Mouse (Mus musculus) liver, embryonic 14.5 days (tissue): ENCODE measurements around the gene Rad51ap1. TPM values are rescaled to one million over a fixed set of nuclear protein-coding genes. Genes with fewer than 3 reads are reported as not detected.

Experiments used
- ATAC-seq: fragments of 200-750 bp; cut with Nextera tagmentation; 2 replicates; pipeline ENCODE4 v1.8.0; 2017; ENCODE audit warnings: moderate number of reproducible peaks, mild to moderate bottlenecking, moderate library complexity; ENCODE audit not compliant: insufficient read depth
- DNase-seq, 3 experiments: peaks; one replicate each; pipeline ENCODE4 v3.0.0-alpha.2; 2012 to 2013; ENCODE audit warnings: low read depth in 3 of 3, low spot score in 3 of 3
- H3K27ac ChIP-seq: fragments of 300-500 bp; sonication (generic); 2 replicates; pipeline ENCODE4 v1.5.1; 2014; ENCODE audit warnings: moderate library complexity, mild to moderate bottlenecking, control low read depth, inconsistent platforms
- H3K27me3 ChIP-seq: fragments of 300-500 bp; sonication (generic); 2 replicates; pipeline ENCODE4 v1.6.1; 2014; ENCODE audit warnings: mild to moderate bottlenecking, low read length, moderate library complexity; ENCODE audit not compliant: control insufficient read depth, insufficient read depth
- H3K36me3 ChIP-seq: fragments of 300-500 bp; sonication (generic); replicated peaks from 2 replicates; pipeline ENCODE4 v1.6.1; 2014; ENCODE audit warnings: low read depth; ENCODE audit not compliant: control insufficient read depth, insufficient read depth
- H3K4me1 ChIP-seq, 2 experiments: fragments of 200-500 bp in 1 of 2; fragments of 300-500 bp in 1 of 2; sonication (generic) in 1 of 2; replicated peaks; 2 replicates each; pipeline ENCODE4 v1.6.1; 2012 to 2014; ENCODE audit warnings: antibody characterized with exemption in 1 of 2, inconsistent platforms in 1 of 2, low read length in 1 of 2; ENCODE audit not compliant: control insufficient read depth in 2 of 2, insufficient read depth in 2 of 2
- H3K4me2 ChIP-seq: fragments of 300-500 bp; sonication (generic); 2 replicates; pipeline ENCODE4 v1.6.1; 2014; ENCODE audit warnings: low read depth, mild to moderate bottlenecking, control low read depth, moderate library complexity
- H3K4me3 ChIP-seq, 2 experiments: fragments of 200-500 bp in 1 of 2; fragments of 300-500 bp in 1 of 2; sonication (generic) in 1 of 2; 2 replicates each; pipeline ENCODE4 v1.5.1; 2012 to 2014; ENCODE audit warnings: low read depth in 2 of 2, low read length in 2 of 2, mild to moderate bottlenecking in 2 of 2, control low read depth in 1 of 2, inconsistent platforms in 1 of 2, moderate library complexity in 1 of 2; ENCODE audit not compliant: insufficient read depth in 1 of 2
- H3K9ac ChIP-seq: fragments of 300-500 bp; sonication (generic); replicated peaks from 2 replicates; pipeline ENCODE4 v1.6.1; 2014; ENCODE audit warnings: mild to moderate bottlenecking, control low read depth, moderate library complexity
- H3K9me3 ChIP-seq: fragments of 300-500 bp; sonication (generic); 2 replicates; pipeline ENCODE4 v1.6.1; 2016; ENCODE audit warnings: low read length, mixed read lengths; ENCODE audit not compliant: control insufficient read depth
- CTCF ChIP-seq: IDR thresholded peaks from 2 replicates; pipeline ENCODE4 v1.5.1; 2016; ENCODE audit warnings: antibody characterized with exemption, low read depth, control low read depth
- EP300 ChIP-seq: IDR thresholded peaks from 2 replicates; pipeline ENCODE4 v1.6.1; 2016; ENCODE audit warnings: antibody characterized with exemption, low read depth
- WGBS: fragments of 180-500 bp; shearing (Covaris S2); extraction: QIAGEN DNeasy Blood & Tissue Kit; methylation state at CpG from one replicate; pipeline ENCODE4 v1.1.7; 2014; ENCODE audit not compliant: insufficient replicate concordance; 5-methylcytosine and 5-hydroxymethylcytosine counted together
- polyA plus RNA-seq, 2 experiments: library from polyadenylated mRNA; depleted of rRNA in 1 of 2; stranded (reverse) in 1 of 2; unstranded in 1 of 2; fragments of >200 nt; fragmentation: Nextera tagmentation in 1 of 2; extraction: Ambion mirVana in 1 of 2; gene quantifications; 2 replicates each; pipeline versions ENCODE4 v1.2.1 to v1.2.3; 2012 to 2014

The Rad51ap1 gene
- polyA plus RNA-seq, 2 experiments, result 37.7 to 48.7 TPM

DNA sequence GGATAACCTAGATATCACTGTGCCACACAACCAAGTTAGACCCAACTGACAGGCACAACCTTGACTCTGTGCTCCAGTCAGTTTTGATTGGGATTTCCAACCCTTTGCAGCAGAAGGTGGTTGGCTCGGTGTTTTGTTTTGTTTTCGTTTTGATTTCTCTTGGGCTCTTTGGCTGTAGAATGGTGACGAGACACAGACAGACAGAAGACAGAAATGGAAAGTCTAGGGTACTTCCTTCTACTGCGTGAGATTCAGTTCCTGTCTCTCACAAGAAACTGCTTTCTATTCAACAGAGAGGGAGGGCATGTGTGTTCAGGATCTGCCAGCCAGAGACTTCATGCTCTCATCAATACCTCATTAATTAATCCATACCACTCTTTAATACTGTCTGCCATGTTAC, 28.7 kb downstream of the Rad51ap1 start:
- 43% methylated on average over 4 of the region's 4 CpGs for WGBS
- Histone ChIP-seq H3K9me3 (no peaks in the 10 kb centered on the region), H3K27me3 (no peaks in the 10 kb centered on the region), H3K27ac (no peak overlapping the region), H3K9ac (no peak overlapping the region), H3K4me1 (no peaks in the 10 kb centered on the region), H3K4me2 (no peak overlapping the region), H3K4me3 (no peak overlapping the region), H3K36me3 (no peaks in the 10 kb centered on the region)
- no peak for DNase-seq
- TF ChIP-seq CTCF (no peak), EP300 (no peak)
- ATAC-seq, result no peak

DNA sequence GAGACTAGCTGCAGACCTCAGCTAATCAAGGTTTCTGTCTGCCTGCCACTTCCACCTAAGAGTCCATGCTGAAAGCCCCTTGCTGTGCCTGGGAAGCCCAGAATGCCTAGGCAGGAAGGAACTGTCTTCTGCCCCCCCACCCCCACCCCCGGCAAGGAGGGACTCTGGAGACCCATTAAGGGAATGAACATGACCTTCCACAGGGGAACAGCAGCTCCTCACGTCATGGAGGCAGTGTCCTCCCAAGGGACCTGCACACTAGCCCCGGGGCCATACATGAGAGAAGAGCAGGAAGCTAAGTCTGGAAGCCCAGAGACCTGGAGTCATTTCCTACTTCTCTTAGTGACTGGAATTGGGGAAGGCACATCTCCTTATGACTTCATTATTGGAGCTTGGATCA, 31.5 kb downstream of the Rad51ap1 start:
- Histone ChIP-seq H3K4me1 (no peaks in the 10 kb centered on the region), H3K9me3 (no peaks in the 10 kb centered on the region), H3K9ac (no peak overlapping the region), H3K36me3 (no peaks in the 10 kb centered on the region), H3K27ac (no peak overlapping the region), H3K4me3 (no peak overlapping the region), H3K27me3 (no peaks in the 10 kb centered on the region), H3K4me2 (no peak overlapping the region)
- TF ChIP-seq EP300, result no peak
- TF ChIP-seq CTCF, result no peak
- WGBS, result 34% methylated on average over 3 of the region's 3 CpGs
- DNase-seq (no peak), ATAC-seq (no peak)

DNA sequence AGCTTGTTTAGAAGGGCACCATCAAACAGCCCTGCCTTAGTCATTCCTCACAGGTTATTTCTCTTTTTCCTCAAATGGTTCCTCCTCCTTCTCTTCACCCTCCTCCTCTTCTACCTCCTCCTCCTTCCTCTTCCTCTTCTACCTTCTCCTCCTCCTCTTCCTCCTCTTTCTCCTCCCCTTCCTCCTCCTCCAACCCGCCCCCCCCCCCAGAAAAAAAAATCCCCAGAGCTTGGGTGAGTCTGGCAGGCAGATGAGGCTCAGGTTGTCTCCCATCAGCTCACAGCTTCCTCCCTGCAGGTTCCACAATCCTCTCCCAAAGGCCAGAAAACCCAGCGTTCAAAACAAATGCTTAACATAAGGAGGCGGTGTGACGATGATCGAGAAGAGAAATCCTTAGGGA, 32.0 kb downstream of the Rad51ap1 start:
- H3K27me3 ChIP-seq, result no peaks in the 10 kb centered on the region
- H3K36me3 ChIP-seq, result no peaks in the 10 kb centered on the region
- H3K4me3 ChIP-seq, result no peak overlapping the region
- H3K4me2 ChIP-seq, result no peak overlapping the region
- WGBS, result 68% methylated on average over 4 of the region's 5 CpGs
- no peak for TF ChIP-seq EP300
- no peaks in the 10 kb centered on the region for H3K9me3 ChIP-seq
- no peaks in the 10 kb centered on the region for H3K4me1 ChIP-seq
- no peak overlapping the region for H3K27ac ChIP-seq
- ATAC-seq (no peak), DNase-seq (no peak)
- H3K9ac ChIP-seq, result no peak overlapping the region

DNA sequence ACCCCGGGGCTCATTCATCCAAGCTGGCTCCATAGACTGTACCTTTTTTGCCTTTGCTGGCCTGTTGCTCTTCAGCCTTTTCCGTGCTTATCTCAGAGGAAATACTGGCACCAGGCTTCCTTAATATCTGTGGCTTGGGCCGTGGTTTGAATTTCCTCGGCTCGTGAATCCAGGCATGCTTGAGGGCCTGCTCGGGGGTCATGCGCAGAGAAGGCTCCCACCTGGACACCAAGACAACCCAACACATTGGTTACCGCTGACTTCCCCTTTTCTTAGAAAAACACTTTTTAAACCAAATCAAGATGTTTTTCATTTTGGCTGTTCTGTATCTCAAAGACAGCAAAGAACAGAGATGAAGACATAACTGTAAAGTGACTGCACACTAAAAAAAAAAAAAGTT, 62.3 kb downstream of the Rad51ap1 start:
- Histone ChIP-seq H3K27me3 (no peaks in the 10 kb centered on the region), H3K4me1 (no peaks in the 10 kb centered on the region), H3K4me3 (no peak overlapping the region), H3K4me2 (no peak overlapping the region), H3K9me3 (no peaks in the 10 kb centered on the region), H3K27ac (no peak overlapping the region), H3K36me3 (no peaks in the 10 kb centered on the region), H3K9ac (no peak overlapping the region)
- 9% methylated on average over 8 of the region's 8 CpGs for WGBS
- no peak for ATAC-seq
- DNase-seq, result no peak
- TF ChIP-seq CTCF (no peak), EP300 (no peak)

Other genes starting within 250 kb of the Rad51ap1 start
- 0.07 and 0.11 TPM in 2 replicates for gene Kcna6, start 198.9 kb downstream of the Rad51ap1 start, polyA plus RNA-seq (2012; rRNA removed)
- gene Kcna6, start 198.9 kb downstream of the Rad51ap1 start, polyA plus RNA-seq (2014; fragmentation: Nextera tagmentation; extraction: Ambion mirVana), result 0.06 and 0.10 TPM in 2 replicates
- gene Ndufa9, start 90.5 kb downstream of the Rad51ap1 start, polyA plus RNA-seq (2012; rRNA removed), result 54.1 and 63.5 TPM in 2 replicates
- gene Ndufa9, start 90.5 kb downstream of the Rad51ap1 start, polyA plus RNA-seq (2014; fragmentation: Nextera tagmentation; extraction: Ambion mirVana), result 145 and 151 TPM in 2 replicates
- not detected in 2 replicates for gene Akap3, start 86.5 kb downstream of the Rad51ap1 start, polyA plus RNA-seq (2012; rRNA removed)
- 0.06 TPM in 1 of 2 replicates, not detected in the other for gene Akap3, start 86.5 kb downstream of the Rad51ap1 start, polyA plus RNA-seq (2014; fragmentation: Nextera tagmentation; extraction: Ambion mirVana)
- not detected in 2 replicates for gene Dyrk4, start 17.7 kb downstream of the Rad51ap1 start, polyA plus RNA-seq (2012; rRNA removed)
- gene Dyrk4, start 17.7 kb downstream of the Rad51ap1 start, polyA plus RNA-seq (2014; fragmentation: Nextera tagmentation; extraction: Ambion mirVana), result 0.09 TPM in 1 of 2 replicates, not detected in the other
- 5.3 and 9.1 TPM in 2 replicates for gene D6Wsu163e, start 375 bp upstream of the Rad51ap1 start, polyA plus RNA-seq (2012; rRNA removed)
- gene D6Wsu163e, start 375 bp upstream of the Rad51ap1 start, polyA plus RNA-seq (2014; fragmentation: Nextera tagmentation; extraction: Ambion mirVana), result 14.5 and 16.0 TPM in 2 replicates
- not detected in 2 replicates for gene Fgf6, start 76.0 kb upstream of the Rad51ap1 start, polyA plus RNA-seq (2012; rRNA removed)
- gene Fgf6, start 76.0 kb upstream of the Rad51ap1 start, polyA plus RNA-seq (2014; fragmentation: Nextera tagmentation; extraction: Ambion mirVana), result not detected in 2 replicates
- not detected in 2 replicates for gene Fgf23, start 133.3 kb upstream of the Rad51ap1 start, polyA plus RNA-seq (2012; rRNA removed)
- gene Fgf23, start 133.3 kb upstream of the Rad51ap1 start, polyA plus RNA-seq (2014; fragmentation: Nextera tagmentation; extraction: Ambion mirVana), result not detected in 2 replicates
- gene Tigar, start 170.0 kb upstream of the Rad51ap1 start, polyA plus RNA-seq (2012; rRNA removed), result 0.53 and 0.75 TPM in 2 replicates
- gene Tigar, start 170.0 kb upstream of the Rad51ap1 start, polyA plus RNA-seq (2014; fragmentation: Nextera tagmentation; extraction: Ambion mirVana), result 0.29 and 0.43 TPM in 2 replicates
- 4.9 and 7.5 TPM in 2 replicates for gene Ccnd2, start 212.6 kb upstream of the Rad51ap1 start, polyA plus RNA-seq (2012; rRNA removed)
- gene Ccnd2, start 212.6 kb upstream of the Rad51ap1 start, polyA plus RNA-seq (2014; fragmentation: Nextera tagmentation; extraction: Ambion mirVana), result 52.5 and 59.4 TPM in 2 replicates